Mouse (Mus musculus) lung, adult 2 months (tissue): ENCODE data around the gene Ptger4.

Experiments
- CTCF ChIP-seq: fragments of 200-500 bp; IDR thresholded peaks from 2 replicates; pipeline ENCODE4 v1.5.1; 2011; ENCODE audit warnings: mild to moderate bottlenecking, low read length, control low read depth; ENCODE audit not compliant: insufficient read depth
- POLR2A ChIP-seq: fragments of 200-500 bp; IDR thresholded peaks from 2 replicates; pipeline ENCODE4 v1.6.1; 2011; ENCODE audit warnings: low read depth, mild to moderate bottlenecking, control low read depth, low read length, borderline replicate concordance; ENCODE audit errors: extremely low read depth

- TF ChIP-seq CTCF (no peak), POLR2A (no peak)
These were observed 57.7 kb downstream of the Ptger4 start for GRCm38 (mm10) chr15:5186293-5186675.
